Mouse (Mus musculus) brain, embryonic 14.5 days (tissue): ENCODE measurements around the gene Spc24.

Source experiments
- CTCF ChIP-seq: fragments of 200-500 bp; IDR thresholded peaks from 2 replicates; pipeline ENCODE4 v1.5.1; 2012; ENCODE audit warnings: inconsistent platforms, mild to moderate bottlenecking, moderate library complexity, borderline replicate concordance; ENCODE audit not compliant: insufficient read depth, insufficient read length; ENCODE audit errors: extremely low read depth
- POLR2A ChIP-seq: fragments of 200-500 bp; IDR thresholded peaks from 2 replicates; pipeline ENCODE4 v1.6.1; 2012; ENCODE audit warnings: mild to moderate bottlenecking, inconsistent platforms, borderline replicate concordance; ENCODE audit not compliant: poor library complexity, insufficient read depth, insufficient read length, severe bottlenecking; ENCODE audit errors: extremely low read depth

DNA sequence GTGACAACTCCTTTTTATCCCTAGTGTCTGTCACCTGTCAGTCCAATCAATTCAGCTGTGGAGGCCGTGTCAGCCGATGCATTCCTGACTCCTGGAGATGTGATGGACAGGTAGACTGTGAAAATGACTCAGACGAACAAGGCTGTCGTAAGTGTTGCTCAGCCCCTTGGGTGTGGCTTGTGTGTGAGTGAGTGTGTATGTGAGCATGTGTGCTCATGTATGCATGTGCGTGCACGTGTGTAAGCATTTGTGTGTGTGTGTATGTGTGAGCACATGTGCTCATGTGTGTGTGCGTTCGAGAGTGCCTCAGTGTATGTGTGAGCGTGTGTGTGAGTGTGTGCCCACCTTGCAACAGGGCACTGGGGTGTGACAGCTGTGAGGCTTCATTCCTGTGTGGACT, 27.8 kb downstream of the Spc24 start:
- TF ChIP-seq CTCF, result no peak
- no peak for TF ChIP-seq POLR2A
